Mouse (Mus musculus) midbrain, embryonic 10.5 days (tissue): ENCODE data around the gene Zfp710. TPM values are rescaled to one million over a fixed set of nuclear protein-coding genes. Genes with fewer than 3 reads are reported as not detected.

Experiments
- DNase-seq: peaks from one replicate; pipeline ENCODE4 v3.0.0-alpha.2; 2017; ENCODE audit warnings: low spot score
- H3K27ac ChIP-seq: fragments of 300-500 bp; sonication (generic); replicated peaks from 2 replicates; pipeline ENCODE4 v1.5.1; 2016; ENCODE audit warnings: mild to moderate bottlenecking
- H3K27me3 ChIP-seq: fragments of 300-500 bp; sonication (generic); 2 replicates; pipeline ENCODE4 v1.6.1; 2016; ENCODE audit warnings: low read depth, mild to moderate bottlenecking; ENCODE audit not compliant: poor library complexity, severe bottlenecking
- H3K36me3 ChIP-seq: fragments of 300-500 bp; sonication (generic); 2 replicates; pipeline ENCODE4 v1.6.1; 2016; ENCODE audit warnings: mild to moderate bottlenecking, moderate library complexity
- H3K4me1 ChIP-seq: fragments of 300-500 bp; sonication (generic); 2 replicates; pipeline ENCODE4 v1.6.1; 2016
- H3K4me3 ChIP-seq: fragments of 300-500 bp; sonication (generic); 2 replicates; pipeline ENCODE4 v1.5.1; 2016; ENCODE audit warnings: mild to moderate bottlenecking, moderate library complexity
- H3K9me3 ChIP-seq: fragments of 300-500 bp; sonication (generic); replicated peaks from 2 replicates; pipeline ENCODE4 v1.6.1; 2016; ENCODE audit warnings: mild to moderate bottlenecking
- WGBS: fragments of 180-500 bp; shearing (Covaris S2); methylation state at CpG from one replicate; pipeline ENCODE4 v1.1.7; 2016; 5-methylcytosine and 5-hydroxymethylcytosine counted together
- polyA plus RNA-seq: library from polyadenylated mRNA; unstranded; fragments of >200 nt; fragmentation: Nextera tagmentation; extraction: Ambion mirVana; gene quantifications from 2 replicates; pipeline ENCODE4 v1.2.1, GENCODE M21; 2016

Gene Zfp710
- polyA plus RNA-seq, 1 experiment from 2014 or later, result 34.2 TPM

DNA sequence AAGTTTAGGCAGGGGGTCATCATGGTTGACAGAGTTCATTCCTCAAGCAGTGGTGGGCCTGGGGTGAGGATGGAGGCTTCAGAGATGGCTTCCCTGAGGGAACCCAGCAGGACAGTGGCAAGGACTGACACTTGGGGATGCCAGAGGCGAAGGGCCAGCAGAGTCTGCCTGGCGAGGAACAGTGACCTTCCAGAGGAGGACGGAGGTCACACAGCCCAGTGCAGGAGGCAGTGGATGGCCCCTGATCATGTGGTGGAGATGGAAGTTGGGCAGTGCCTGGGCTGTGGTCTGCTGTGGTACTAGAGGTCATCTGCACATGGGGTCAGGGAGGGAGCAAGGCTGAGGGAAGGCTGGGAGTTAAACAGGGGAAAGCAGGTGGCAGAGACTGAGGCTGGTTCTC is 40.6 kb downstream of the Zfp710 start:
- no peak overlapping the region for H3K4me3 ChIP-seq
- no peaks in the 10 kb centered on the region for H3K9me3 ChIP-seq
- H3K4me1 ChIP-seq, result peaks cover 100% of the 10 kb centered on the region
- no peaks in the 10 kb centered on the region for H3K27me3 ChIP-seq
- no peak for DNase-seq
- WGBS, result 82% methylated on average over 3 of the region's 3 CpGs
- H3K36me3 ChIP-seq, result 0 out of 2 replicates have a peak, but pooled peaks cover under 1% of the 10 kb centered on the region
- H3K27ac ChIP-seq, result peak overlapping the region; percentile 67; the same call in 1 of the 2 replicates

DNA sequence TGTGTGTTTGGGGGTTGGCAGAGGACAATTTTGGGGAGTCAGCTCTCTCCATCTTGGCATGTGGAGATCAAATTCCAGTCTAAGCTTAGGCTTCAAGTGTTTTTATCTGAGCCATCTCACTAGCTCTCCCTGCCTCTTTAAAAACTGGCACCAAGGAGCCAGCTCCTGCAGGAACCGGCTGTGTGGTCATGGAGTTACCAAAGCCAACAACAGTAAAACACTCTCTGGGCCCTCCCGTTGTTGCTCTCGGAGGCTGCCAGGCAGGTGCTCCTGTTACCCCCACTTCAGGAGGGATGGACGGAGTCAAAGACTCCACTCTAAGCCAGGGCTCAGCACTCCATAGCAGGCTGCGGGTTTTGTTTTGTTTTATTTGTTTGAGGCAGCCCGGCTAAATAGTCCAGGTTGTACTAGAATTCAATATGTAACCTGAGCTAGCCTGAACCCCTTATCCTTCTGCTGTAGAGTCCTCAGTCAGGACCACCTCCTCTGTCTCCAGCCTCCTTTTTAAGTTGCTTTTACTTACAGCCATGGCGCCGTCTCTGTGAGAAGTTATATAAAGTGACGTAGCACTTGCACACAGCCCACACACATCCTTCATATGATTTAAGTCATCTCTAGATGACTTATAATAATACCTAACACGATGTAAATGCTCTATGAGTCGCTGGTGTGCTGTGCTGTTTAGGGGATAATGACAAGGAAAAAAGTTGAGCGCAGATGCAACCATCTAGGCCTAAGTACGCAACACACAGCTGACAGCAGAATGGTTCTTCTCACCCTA is 42.3 kb downstream of the Zfp710 start:
- DNase-seq, result no peak
- 79% methylated on average over 13 of the region's 13 CpGs for WGBS
- no peak overlapping the region for H3K4me3 ChIP-seq
- no peaks in the 10 kb centered on the region for H3K27me3 ChIP-seq
- H3K27ac ChIP-seq, result no peak overlapping the region; the same call in 1 of the 2 replicates
- H3K9me3 ChIP-seq, result no peaks in the 10 kb centered on the region
- peaks cover 100% of the 10 kb centered on the region for H3K4me1 ChIP-seq
- H3K36me3 ChIP-seq, result peaks cover 11% of the 10 kb centered on the region

DNA sequence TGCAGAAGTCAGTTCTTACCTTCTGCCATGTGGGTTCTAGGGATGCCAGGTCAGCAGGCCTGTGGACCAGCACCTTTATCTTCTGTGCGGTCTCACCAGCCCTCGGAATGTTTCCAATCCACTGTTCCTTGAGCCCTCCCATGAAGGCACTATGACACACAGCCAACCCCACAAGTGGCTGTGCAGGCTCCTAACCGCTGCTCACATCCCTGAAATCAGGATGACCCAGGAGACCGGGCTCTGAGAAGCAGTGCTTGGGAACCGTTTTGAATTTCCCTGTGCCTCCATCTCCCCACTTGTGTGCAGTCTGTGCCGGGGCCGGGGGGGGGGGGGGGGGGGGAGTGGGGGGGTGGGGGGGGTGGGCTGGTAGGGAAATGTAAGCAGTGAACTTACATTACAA is 43.7 kb downstream of the Zfp710 start:
- WGBS, result 51% methylated on average over 6 of the region's 7 CpGs
- H3K4me1 ChIP-seq, result peaks cover 100% of the 10 kb centered on the region
- no peak overlapping the region for H3K4me3 ChIP-seq
- H3K27ac ChIP-seq, result peak overlapping the region; percentile 65
- H3K27me3 ChIP-seq, result no peaks in the 10 kb centered on the region
- H3K9me3 ChIP-seq, result no peaks in the 10 kb centered on the region
- peak; percentile 13 for DNase-seq
- peaks cover 11% of the 10 kb centered on the region for H3K36me3 ChIP-seq

DNA sequence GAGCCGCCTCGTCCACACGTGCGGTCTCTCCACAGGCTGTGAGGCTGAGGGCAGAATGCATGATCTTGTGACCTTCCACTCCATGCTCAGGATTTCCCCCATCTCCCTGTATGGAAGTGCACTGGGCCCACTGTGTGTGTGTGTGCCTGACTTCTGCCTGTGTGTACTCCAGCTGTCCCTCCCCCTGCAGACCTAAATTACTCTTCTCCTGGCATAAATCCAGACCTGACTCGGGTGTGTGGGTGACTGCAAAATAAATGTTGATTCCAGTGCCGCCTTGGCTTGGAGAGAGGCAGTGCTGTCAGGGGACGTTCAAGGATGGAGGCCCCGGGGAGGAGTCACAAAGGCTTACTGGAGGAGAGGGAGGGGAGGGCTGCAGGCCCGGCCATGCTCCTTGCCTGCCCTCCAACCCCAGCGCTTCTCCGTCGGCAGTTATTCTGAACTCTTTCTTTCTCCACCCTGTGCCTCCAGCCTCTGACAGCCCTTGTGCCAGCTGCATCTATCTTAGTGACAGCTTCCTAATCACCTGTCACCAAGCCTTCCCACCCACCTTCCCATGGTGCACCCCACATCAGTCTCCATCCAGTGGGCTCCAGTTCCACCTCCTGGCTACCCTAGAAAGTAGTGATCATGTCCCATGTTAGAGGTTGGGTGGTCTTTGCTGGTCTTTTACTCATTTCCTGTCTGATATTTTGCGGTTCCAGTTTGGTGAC is 45.2 kb downstream of the Zfp710 start:
- H3K4me3 ChIP-seq, result peak overlapping the region; percentile 22; the same call in 1 of the 2 replicates
- H3K4me1 ChIP-seq, result peaks cover 100% of the 10 kb centered on the region
- 24% methylated on average over 13 of the region's 13 CpGs for WGBS

DNA sequence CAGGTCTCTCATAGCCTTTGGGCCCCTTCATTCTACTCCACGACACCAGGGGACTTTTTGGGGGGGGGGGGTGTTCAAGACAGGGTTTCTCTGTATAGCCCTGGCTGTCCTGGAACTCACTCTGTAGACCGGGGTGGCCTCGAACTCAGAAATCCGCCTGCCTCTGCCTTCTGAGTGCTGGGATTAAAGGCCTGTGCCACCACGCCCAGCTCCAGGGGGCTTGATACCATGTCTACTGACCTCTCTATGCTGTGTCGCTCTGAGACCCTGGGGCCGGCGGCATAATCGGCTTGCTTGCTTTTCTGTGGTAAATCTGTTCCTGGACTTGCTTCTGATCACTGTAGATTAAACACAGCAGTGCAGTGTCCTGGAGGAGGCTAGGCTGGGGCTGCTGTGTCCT is 46.6 kb downstream of the Zfp710 start:
- H3K9me3 ChIP-seq, result no peaks in the 10 kb centered on the region
- no peak for DNase-seq
- H3K4me1 ChIP-seq, result peaks cover 100% of the 10 kb centered on the region
- no peak overlapping the region for H3K4me3 ChIP-seq
- no peaks in the 10 kb centered on the region for H3K27me3 ChIP-seq
- peak overlapping the region; percentile 79 for H3K27ac ChIP-seq
- WGBS, result 90% methylated on average over 9 of the region's 9 CpGs
- peaks cover 15% of the 10 kb centered on the region for H3K36me3 ChIP-seq

More for the DNA sequence above, 45.2 kb downstream of the Zfp710 start:
- Histone ChIP-seq H3K9me3 (no peaks in the 10 kb centered on the region), H3K27me3 (no peaks in the 10 kb centered on the region), H3K36me3 (peaks cover 15% of the 10 kb centered on the region), H3K27ac (peak overlapping the region; percentile 79)
- peak; percentile 47 for DNase-seq

DNA sequence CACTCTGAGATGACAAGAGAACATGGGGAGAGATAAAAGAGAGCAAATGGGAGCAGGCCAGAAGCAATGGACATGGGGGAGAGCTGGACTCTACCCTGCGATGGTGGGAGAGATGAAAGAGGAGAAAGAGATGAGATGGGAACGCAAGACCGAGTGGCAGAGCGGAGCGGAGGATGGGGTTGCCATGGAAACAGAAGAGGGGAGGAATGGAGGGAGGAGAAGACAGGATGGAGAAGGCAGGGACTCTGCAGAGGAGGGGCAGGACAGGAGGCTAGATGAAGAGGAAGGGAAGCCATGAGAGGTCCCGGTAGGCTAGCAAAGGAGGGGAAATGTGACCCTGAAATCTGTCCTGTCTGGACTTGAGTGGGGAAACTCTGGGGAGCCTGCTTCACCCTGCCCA is 47.7 kb downstream of the Zfp710 start:
- peaks cover 100% of the 10 kb centered on the region for H3K4me1 ChIP-seq
- DNase-seq, result peak; percentile 13

DNA sequence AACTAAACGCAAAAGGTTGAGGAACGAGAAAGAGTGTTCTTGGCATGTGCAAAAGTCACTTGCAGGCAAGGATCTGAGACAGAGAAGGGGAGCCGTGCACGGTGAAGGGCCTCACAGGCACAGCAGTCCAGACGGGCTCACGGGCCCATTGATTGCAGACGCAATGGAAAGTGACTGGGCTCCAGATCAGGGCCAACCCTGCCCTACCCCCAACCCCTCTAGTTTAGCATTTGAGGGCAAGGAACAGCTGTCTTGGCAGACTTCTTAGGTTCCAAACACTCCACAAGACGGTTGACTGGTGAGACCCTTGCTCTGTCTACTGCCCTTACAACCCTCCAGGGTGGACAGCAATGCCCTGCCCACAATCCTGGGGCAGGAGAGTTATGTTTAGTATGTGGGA is 48.9 kb downstream of the Zfp710 start:
- 88% methylated on average over 8 of the region's 8 CpGs for WGBS
- Histone ChIP-seq H3K9me3 (no peaks in the 10 kb centered on the region), H3K4me3 (no peak overlapping the region), H3K27ac (peak overlapping the region; percentile 90), H3K36me3 (peaks cover 15% of the 10 kb centered on the region), H3K4me1 (peaks cover 99% of the 10 kb centered on the region), H3K27me3 (no peaks in the 10 kb centered on the region)
- peak; percentile 11 for DNase-seq

More for the DNA sequence above, 47.7 kb downstream of the Zfp710 start:
- 47% methylated on average over 6 of the region's 6 CpGs for WGBS
- peak overlapping the region; percentile 79 for H3K27ac ChIP-seq
- H3K27me3 ChIP-seq, result no peaks in the 10 kb centered on the region
- peaks cover 15% of the 10 kb centered on the region for H3K36me3 ChIP-seq
- H3K4me3 ChIP-seq, result no peak overlapping the region
- H3K9me3 ChIP-seq, result no peaks in the 10 kb centered on the region

DNA sequence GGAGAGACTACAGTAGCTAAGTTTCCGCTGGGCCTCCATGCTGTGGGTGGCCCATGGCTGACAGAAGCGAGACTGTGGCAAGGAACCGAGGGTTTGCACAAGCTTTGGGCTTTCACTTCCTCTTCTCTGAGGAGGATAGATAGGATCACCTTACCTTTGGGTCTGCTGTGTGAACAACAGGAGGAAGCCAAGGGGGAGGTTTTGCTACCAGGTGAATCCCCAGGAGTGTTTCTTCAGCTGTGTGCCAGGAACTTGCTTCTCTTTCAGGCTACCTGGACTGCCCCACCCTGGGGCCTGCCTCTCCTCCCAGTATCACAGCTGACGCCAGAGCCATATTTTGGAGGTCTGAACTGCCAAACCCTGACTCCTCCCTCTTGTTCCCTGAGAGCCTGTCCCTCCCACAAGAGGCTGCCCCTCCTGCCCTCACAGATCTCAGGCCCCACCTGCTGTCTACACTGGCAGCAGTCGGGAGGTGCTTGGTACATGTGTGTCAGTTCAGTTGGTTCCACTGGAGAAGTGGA is 50.4 kb downstream of the Zfp710 start:
- peak; percentile 31 for DNase-seq
- Histone ChIP-seq H3K9me3 (no peaks in the 10 kb centered on the region), H3K4me3 (peak overlapping the region; percentile 29; the same call in 1 of the 2 replicates), H3K27me3 (no peaks in the 10 kb centered on the region), H3K36me3 (peaks cover 15% of the 10 kb centered on the region), H3K4me1 (peaks cover 92% of the 10 kb centered on the region), H3K27ac (peak overlapping the region; percentile 90)
- WGBS, result 45% methylated on average over 5 of the region's 5 CpGs

DNA sequence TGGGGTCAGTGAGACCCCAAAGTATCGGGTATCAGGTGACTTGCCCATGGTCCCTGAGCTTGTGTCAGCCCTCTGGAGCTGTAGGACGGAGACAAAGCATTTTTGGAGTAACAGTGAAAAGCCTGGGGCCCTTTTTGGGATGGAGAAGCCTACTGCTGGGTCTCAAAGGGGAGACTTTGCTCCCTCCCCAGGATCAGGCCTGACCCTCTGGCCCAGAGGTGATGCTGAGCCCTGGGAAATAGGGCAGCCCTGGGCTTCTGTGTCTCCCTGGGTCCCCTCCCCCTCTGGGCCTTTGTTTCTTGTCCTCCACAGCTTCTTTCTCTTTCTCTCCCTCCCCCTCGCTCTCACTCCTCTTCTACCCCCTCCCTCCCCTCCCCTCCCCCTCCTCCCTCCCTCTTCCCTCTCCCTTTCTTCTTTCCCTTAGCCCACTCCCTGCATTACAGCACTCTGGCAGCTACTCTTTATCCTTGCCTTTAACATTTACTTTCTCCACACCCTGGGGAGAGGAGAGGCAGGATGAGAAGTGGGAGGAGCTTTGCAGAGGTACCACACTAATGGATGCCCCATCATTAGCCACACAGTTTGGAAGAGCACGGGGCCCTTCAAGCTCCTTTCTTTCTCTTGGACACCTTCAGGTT is 51.5 kb downstream of the Zfp710 start:
- WGBS, result 8% methylated on average over 4 of the region's 4 CpGs
- Histone ChIP-seq H3K4me1 (peaks cover 81% of the 10 kb centered on the region), H3K27me3 (no peaks in the 10 kb centered on the region), H3K27ac (peak overlapping the region; percentile 90), H3K36me3 (peaks cover 17% of the 10 kb centered on the region), H3K4me3 (peak overlapping the region; percentile 29), H3K9me3 (no peaks in the 10 kb centered on the region)
- peak; percentile 73 for DNase-seq

DNA sequence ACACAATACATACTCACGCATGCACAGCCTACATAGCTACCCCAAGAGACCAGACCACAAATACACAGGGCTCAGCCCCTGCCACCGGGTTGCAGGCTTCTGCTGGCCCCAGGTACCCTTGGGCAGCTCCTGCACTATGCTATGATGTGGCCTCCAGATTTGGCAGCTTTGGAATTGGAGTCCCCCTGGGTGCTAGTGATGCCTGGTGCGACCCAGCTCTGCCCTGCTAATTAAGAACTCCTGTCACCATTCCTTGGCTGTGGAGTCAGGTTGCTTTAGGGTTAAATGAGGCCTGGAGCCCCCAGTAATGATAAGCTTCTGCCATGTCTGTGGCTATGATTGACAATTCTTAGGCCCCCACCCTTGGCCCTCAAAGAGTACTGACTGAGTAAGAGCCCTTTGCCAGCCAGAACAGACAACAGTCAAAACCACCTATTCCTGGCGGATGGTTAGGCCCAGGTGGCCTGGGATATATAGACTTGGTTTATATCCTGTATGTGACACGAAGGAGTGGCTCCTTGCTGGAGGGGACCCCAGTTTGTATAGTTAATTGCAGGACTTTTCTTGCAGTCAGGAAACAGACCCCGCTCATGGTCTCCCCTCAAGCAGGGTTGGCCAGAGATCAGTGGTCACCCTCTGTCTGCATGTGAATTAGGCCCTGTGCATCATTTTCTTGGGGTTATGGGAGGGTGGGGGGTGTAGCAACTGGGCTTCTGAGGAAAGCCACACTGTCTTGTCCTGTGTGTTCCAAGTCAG is 52.5 kb downstream of the Zfp710 start:
- peaks cover 21% of the 10 kb centered on the region for H3K36me3 ChIP-seq
- H3K4me1 ChIP-seq, result peaks cover 71% of the 10 kb centered on the region
- 72% methylated on average over 6 of the region's 6 CpGs for WGBS
- H3K4me3 ChIP-seq, result no peak overlapping the region
- H3K27ac ChIP-seq, result peak overlapping the region; percentile 90
- DNase-seq, result peak; percentile 13
- no peaks in the 10 kb centered on the region for H3K9me3 ChIP-seq
- H3K27me3 ChIP-seq, result no peaks in the 10 kb centered on the region

DNA sequence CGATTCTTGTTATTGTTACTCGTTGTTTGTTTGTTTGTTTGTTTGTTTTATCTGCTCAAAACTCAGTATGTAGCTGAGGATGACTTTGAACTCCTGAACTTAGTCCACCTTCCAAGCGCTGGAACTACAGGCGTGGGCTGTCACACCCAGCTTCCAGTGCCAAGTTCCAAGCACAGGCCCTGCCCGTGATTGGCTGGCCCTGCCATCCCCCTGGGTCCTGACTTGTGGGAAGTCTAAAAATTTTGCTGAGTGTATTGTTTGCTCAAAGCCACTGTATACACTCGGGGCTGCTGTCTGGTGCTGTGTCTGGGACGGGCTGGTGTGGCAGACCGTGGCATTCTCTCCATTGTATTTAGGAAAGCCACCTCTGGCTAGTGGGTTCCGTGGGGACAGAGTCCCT is 53.2 kb downstream of the Zfp710 start:
- Histone ChIP-seq H3K4me3 (no peak overlapping the region), H3K27me3 (no peaks in the 10 kb centered on the region), H3K36me3 (peaks cover 28% of the 10 kb centered on the region), H3K9me3 (no peaks in the 10 kb centered on the region), H3K27ac (peak overlapping the region; percentile 90), H3K4me1 (peaks cover 64% of the 10 kb centered on the region)
- WGBS, result 80% methylated on average over 9 of the region's 9 CpGs
- no peak for DNase-seq

DNA sequence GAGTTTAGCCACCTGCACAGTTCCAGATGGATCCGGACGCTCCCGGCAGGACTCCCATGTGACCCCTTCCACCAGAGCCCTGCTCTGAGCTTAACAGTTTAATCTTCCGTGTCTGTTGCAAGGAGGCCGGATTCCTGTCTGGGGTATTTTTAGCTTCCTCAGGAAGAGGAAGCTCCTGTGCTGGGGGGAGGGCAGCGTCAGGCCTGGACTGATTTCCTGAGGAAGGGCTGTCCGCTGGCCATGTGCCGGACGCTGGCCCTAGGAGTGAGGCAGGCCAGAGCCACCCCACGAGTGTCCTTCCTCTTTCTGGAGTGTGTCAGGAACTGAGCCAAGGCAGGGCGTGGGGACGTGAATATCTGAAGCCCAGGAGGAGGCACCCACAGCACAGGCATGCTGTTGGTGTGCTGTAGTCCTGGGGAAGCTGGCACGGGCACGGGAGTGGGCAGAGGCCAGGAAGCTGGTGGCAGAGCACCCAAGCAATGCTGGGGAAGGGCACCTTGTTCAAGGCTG is 54.2 kb downstream of the Zfp710 start:
- Histone ChIP-seq H3K27ac (peak overlapping the region; percentile 81), H3K27me3 (no peaks in the 10 kb centered on the region), H3K4me3 (peak overlapping the region; percentile 1; the same call in 1 of the 2 replicates), H3K4me1 (peaks cover 54% of the 10 kb centered on the region), H3K36me3 (peaks cover 34% of the 10 kb centered on the region), H3K9me3 (no peaks in the 10 kb centered on the region)
- peak; percentile 36 for DNase-seq
- 56% methylated on average over 14 of the region's 14 CpGs for WGBS
